Mouse (Mus musculus) kidney, postnatal 4 days (tissue): ENCODE measurements around the gene Atat1.
A peak's percentile ranks its signal among the peaks of the same experiment; 100 is the strongest.

Experiments
- DNase-seq, 2 experiments: peaks; one replicate each; pipeline ENCODE4 v3.0.0; 2021; ENCODE audit warnings: mixed read lengths in 2 of 2

Atat1 gene

DNA sequence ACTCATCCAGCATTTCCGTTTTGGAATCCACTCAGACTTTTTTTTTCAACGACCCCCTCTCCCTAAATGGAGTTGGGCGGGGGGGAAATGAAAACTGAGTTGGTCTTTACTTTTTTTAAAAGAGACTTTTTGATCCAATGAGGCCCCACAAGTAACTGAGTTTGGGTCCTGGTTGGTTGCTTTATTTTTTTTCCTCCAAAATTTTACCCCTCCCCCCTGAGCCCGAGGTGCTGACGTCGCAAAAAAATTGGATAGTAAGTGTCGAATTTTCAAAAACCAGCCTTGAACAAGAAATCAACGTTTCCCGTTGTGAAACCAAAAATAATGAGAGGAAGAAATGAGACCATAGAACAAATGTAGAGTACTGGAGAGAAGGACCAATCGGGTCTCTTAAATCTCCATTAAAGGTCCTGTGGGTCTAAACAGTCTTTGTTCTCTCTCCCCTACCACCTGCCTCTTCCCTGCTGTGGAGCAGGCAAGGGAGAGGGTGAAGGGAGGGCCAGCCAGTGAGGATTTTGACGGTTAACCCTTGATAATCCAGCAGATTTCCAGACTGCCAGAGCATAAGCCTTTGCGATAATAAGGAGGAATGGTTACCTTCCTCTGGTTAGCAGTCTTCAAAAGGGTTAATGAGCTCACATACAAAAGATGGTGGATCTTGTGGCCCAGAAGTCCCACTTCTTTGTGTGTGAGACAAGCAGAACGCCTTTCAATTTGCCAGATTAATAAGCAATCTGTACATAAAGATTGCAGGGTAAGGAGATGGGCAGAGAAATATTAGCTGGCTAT, 7.8 kb upstream of the Atat1 start:
- peak; percentile 41 to 62 for DNase-seq

DNA sequence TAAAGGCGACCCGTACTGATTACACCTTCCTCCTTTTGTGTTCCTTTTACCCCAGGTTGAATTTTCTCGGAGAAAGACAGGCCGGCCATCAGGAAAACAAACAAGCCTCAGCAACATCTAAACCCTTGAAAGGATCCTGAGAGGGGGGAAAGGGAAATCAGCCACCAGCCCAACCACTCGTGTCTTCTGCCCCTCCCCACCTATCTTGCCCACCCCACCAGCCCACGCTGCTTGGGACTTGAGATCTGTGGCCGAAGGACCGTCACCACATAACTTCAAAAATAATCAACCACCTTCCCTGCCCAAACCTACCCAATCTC, 7.2 kb upstream of the Atat1 start:
- peak; percentile 34 to 61 for DNase-seq

DNA sequence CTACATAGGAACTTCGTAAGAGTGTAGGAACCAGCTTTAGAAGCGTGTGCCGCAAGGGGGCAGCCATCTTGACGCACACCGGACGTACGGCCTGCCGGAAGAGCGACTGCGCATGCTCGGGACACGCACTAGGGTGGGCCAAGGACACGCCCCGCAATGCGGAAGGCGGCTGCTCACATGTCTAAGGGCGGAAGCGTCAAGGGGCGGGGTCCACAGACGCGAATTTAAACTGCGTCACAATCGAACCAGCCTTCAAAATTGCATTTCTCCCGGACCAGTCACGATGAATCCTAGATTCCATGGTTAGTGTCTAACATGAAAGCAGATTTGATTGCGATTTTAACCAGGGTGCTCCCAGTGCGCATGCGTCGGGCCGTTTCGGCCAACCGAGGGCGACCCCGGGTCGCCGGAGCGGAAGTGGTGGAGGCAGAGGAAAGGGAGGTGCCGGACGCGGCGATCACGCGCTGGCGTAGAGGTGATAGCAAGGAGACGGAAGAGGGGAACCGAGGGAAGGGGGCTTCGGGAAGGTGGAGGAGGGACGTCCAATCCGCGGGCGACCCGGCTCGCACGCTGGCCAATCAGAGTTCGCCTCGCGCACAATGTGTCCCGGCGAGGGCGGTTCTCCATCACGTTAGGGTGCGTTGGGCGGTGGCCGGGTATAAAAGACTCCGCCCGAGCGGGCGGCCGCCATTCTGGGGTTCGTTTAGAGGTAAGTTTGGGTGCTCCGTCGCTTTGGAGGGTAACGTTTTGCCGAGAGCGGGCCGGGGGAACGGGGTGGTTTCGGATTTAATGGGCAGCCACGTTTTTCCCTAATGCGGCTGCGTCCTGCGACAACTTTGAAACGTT, 6.6 kb upstream of the Atat1 start, which contains the start of the genes Mrps18b and Ppp1r10:
TSS of gene Mrps18b (minus strand) at position 93 of the 846 bp plus-strand sequence.
TSS of gene Ppp1r10 (plus strand) at position 138 of the 846 bp plus-strand sequence.
- DNase-seq = peak; percentile 98 to 99

DNA sequence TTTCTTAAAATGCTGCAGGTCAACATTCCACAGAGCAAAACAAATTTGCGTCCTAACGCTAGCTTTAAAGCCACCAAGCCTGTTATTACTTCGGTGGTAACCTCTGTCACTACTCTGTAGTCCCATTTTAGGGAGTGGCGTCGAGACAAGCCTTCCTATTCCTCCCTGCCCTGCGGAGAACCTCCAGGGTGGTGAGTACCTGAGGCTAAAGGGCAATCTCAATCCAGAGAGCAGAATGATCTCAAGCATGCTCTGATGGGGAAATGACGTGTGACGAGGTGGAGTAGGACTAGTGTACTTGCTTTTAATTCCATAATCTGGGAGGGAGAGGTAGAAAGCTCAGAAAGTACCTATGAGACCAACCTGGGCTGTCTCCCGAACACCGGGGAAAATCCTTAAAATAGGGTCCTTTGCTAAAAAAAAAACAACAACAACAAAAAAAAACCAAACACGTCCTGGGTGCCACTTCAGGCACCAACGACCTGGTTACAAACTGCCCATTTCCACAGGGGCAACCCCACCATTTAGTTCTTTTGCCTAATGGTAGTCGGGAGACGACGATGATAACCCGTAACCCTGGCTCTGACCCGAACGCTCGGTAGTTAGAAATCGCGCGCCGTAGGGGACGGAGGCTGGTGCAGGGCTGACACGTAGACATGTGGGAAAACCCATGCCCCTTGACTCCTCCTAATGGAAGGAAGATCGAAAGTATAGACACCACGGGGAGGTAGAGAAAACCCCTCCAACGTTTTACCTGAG, 5.8 kb upstream of the Atat1 start:
- DNase-seq = peak in 1 of 2 experiments; percentile 37

DNA sequence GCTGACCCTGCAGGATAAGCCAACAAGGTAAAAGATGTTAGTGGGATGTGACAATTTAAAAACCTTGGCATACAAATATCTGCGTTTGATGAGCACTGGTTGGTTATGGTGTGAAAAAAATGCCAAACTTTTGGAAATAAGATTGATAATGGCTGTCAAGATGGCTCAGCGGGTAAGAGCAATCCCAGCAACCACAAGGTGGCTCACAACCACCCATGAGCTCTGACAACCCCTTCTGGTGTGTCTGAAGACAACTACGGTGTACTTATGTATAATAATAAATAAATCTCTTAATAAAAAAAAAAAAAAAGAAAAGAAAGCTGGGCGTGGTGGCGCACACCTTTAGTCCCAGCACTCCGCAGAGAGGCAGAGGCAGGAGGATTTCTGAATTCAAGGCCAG, 5.1 kb upstream of the Atat1 start:
- no peak for DNase-seq

DNA sequence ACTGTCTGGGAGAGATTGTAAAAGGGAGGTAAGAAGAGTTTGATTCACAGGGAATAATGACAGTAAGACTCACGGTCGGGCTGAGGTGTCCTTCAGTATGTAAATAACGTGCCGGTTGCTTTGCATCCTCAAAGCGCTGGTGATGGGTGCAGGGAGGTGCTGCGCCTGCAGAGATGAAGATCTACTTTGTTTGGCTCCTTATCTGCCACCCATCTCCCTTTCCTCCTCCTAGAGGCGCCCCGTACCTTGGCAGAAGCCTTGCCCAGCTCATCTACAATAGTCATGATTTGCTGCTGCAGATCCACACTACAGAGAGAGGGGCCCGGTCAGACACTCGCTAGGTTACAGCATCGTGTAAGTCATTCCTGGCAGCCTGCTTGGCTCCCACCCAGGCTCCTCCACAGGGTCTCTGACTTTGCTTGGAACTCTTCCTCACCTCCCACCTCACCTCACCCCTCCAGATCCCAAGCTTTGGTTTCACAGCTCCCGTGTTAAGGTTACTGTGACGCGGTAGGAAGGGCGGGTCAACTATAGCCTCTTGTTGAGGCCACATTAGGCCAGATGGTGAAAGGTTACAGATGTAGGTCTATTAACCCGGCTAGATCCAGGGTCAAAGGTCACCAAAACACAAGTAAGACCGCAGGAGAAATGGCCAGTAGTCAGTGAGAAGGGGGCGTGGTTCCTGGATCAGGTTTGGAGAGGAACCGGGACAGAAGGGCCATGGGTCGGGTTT, 523 bp downstream of the Atat1 start:
- no peak for DNase-seq

DNA sequence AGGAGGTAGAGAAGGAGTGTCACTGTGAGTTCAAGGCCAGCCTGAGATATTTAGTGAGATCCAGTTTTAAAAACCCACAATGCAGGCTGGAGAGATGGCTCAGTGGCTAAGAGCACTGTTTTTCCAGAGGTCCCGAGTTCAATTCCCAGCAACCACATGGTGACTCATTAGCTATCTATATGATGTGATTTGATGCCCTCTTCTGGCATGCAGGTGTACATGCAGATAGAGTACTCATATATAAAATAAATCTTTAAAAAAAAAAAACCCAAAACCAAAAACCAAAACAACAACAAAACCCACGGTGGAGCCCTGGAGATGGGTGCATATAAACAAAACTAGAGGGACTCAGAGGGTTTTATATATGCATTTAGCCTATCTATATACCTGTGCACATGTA, 2.3 kb downstream of the Atat1 start:
- no peak for DNase-seq

DNA sequence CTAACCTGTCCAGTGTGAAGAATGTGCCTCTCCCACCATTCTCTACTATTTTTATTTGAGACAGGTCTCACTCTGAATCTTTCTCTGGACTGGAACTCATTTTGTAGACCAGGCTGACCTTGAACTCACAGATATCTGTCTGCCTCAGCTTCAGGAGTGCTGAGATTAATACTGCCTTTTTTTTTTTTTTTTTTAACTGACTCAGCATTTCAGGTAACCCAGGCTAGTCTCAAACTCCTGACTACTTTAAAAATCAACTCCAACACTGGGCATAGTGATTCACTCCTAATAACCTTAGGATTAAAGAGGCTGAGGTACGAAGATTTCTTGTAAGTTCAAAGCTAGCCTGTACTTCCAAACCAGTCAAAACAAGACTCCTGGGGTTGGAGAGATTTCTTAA, 4.3 kb downstream of the Atat1 start:
- DNase-seq = no peak

DNA sequence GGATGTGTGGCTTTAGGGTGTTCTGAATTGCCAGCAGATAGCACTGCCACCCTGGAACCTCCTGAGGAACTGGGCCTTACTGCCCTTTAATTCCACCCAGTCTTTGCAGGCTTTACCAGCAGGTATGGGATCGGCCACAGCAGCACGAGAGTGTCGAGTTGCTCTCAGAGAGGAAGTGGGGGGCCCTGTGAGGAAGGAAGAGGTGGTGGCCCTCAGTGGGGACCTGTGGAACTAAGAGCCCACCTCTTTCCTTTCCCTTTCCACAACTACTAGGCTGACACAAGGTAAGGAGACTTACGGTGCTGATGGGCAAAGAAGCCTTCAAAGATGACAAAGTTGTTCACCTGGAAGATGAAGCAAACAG, 5.9 kb downstream of the Atat1 start:
- no peak for DNase-seq

DNA sequence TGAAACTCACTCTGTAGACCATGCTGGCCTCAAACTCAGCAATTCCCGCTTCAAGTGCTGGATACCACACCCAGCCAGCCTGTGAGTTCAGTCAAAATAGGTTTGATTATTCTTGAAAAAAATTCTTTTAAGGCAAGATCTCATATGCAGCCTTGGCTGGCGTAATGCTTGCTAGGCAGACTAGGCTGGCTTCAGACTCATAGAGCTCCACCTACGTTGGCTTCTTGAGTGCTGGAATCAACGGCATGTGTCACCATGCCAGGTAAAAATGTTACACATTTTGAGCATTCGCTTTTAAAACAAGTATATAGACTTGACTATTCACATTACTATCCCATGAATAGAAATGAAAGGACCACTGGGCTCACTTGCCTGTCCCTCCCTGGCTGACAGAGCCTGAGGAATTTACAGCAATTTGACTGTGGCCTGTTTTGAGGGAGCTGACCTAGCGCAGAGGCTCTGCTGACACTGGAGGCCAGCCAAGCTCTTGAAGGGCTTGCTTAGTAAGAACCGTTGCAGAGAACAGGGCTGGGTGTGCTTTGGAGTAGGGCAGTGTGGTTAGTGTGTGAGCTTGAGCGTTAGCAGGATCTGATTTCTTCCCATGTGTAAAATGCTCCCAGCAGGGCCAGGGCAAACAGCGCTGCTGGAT, 6.4 kb downstream of the Atat1 start:
- peak; percentile 62 to 74 for DNase-seq

DNA sequence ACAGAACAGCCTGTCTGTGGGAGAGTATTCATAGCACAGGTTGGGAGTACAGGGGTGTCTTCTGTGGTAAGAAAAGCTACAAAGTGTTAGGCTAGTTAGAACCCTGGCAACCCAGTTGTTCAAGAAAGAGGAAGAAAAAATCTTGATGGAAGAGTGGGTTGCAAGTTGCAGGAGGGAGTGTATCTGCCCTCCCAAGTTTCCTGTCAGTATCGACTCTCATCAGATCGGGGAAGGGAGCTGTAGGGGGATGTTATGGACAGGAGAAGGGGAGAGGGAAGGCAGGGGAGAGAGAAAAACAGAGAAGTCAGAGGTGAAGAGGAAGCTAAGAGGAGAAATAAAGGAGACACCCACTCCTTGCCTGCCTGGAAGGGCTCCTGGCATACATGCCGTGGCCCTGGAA, 9.2 kb downstream of the Atat1 start:
- DNase-seq = no peak

DNA sequence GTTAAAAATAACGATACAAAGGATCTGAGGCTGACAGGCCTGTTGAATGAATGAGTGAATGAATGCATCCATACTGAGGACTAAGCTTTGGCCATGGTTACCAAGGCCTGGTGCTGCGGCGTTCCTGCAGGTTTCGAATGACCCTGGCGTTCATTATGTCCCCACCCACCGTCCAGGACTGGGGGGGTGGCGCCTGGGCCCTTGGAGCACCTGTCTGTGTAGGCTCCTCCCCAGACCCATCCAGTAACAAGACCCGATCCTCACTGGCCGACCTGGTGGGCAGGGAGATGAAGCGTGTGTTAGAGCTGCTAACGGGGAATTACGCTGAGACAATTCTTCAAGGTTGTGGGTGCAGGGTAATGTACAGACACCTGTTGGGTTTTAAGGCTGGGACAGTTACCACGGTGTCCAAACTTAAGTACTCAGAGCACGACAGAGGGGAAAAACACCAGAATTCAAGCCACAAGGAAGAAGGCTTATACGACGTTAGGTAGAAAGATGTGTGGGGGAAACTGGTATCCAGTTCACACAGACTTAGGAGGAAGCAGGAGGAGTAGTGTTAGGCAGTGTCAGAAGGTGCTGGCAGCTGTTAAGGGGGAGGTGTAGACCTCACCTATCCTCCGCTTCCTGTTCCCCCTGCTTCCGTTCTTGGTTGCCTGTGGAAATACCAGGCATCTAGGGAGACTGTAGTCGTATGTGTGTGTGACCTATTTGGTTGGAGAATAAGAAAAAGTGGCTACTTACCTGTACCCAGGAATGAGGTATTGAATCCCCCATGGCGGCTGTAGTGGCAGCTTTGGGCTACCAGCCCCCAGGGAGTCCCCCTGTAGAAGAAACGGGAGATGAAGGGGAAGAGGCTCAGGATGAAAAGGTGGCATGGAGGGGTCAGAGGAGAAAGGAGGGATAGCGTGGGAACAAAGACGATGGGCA, 12.0 kb downstream of the Atat1 start:
- DNase-seq = peak; percentile 40 to 56

DNA sequence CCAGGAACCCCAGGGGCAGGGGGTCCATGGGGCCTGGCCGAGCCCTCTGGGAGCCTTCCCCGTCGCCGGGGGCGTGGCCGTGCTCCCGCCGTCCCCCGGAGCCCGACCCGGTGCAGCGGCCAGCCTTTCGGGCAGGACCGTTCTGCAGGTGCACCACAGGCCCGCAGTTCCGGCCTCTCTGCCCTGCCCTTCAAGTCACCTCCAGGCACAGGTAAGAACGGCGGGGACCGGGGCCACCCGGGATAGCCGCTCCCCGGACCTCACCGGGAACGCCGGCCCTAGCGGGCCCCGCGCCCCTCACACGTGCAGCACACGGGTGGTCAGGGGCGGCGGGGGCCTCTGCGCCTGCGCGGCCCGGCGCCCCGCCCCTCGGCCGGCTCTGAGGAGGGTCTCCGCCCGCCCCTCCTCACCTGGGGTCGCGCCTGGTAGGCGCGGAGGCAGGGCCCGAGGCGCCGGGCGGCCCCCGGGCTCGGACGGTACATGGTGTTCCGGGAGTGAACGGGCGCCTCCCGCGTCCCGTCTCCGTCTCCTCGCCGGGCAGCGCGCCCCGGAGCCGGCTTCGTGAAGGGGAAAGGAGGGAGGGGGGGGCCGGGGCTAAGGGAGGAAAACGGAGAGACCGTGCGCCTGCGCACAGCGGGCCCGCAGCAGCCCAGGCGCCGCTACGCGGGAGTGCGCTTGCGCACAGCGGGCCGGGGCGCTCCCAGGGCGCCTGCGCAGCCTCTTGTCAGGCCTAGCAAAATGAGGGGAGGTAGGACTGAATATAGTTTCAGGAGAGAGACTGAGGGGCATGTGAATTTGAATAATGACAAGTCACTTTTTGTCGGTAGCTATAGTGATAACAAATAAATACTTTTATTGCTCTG, 12.9 kb downstream of the Atat1 start, which contains the start of gene 2310061I04Rik:
TSS of gene 2310061I04Rik (minus strand) at position 651 of the 863 bp plus-strand sequence.
- peak; percentile 92 to 95 for DNase-seq

DNA sequence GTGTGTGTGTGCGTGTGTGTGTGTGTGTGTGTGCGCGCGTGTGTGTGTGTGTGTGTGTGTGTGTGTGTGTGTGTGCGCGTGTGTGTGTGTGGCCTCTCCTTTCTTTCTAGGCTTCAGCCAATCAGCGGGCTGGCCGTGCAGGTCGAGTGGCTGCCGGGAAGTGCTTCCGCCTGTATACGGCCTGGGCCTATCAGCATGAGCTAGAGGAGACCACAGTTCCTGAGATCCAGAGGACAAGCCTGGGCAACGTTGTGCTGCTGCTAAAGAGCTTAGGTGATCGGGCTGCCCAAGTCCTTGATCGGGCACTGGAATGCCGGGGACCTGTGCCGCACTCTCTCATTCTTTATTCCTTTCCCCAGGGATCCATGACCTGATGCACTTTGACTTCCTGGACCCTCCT, 22.1 kb downstream of the Atat1 start:
- DNase-seq = no peak

DNA sequence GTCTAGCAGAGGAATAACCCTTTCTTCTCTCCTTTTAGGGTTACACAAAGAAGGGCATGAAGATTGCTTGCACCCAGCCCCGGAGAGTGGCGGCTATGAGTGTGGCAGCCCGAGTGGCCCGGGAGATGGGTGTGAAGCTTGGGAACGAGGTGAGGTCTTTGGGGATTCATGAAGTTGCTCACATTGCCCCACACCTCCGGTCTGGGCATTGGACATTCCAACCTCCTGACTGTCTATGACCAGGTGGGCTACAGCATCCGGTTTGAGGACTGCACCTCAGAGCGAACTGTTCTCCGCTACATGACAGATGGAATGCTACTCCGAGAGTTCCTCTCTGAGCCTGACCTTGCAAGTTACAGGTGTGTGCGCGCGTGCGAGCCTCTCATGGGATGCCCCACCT, 26.1 kb downstream of the Atat1 start:
- no peak for DNase-seq

DNA sequence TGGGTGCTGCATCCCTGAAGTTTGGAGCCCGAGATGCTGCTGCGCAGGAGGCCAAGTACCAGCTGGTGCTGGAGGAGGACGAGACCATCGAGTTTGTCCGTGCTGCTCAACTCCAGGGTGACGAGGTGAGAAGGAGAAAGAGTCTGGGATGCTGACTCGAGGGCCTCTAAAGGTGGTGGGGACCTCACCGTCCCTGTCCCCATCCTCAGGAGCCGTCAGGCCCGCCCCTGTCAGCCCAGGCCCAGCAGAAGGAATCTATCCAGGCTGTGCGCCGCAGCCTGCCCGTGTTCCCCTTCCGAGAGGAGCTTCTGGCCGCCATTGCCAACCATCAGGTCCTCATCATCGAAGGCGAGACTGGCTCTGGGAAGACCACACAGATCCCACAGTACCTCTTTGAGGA, 27.0 kb downstream of the Atat1 start:
- no peak for DNase-seq

DNA sequence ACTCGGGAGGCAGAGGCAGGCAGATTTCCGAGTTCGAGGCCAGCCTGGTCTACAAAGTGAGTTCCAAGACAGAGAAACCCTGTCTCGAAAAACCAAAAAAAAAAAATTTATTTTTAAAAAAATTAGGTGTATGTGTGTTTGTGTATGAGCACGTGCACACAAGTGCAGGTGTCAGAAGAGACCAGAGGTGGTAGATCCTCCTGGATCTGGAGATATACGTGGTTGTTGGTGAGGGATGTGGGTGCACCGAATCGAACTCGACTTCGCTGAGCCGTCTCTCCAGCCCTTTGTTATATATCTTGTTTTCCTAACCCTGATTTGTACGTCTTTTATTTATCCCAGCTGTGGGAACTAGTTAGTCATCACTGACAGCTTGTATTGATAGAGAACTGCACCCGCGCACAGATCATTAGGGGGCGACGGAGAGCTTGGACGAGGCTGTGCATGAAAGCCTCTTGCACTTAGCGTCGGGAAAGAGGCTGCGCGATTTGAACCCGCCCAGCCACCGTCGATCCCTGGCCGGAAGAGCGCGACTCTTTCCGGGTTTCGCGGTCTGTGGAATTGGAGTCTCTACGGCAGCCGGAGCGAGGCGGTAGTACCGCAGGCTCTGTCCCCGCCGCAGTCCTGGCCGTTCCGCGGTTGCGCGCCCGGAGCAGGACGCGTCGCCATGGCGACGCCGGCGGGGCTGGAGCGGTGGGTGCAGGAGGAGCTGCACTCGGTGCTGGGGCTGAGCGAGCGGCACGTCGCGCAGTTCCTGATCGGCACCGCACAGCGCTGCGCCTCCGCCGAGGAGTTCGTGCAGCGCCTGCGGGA, 30.4 kb downstream of the Atat1 start, which contains the start of gene Dhx16:
TSS of gene Dhx16 (plus strand) at position 575 of the 813 bp plus-strand sequence.
- DNase-seq = peak; percentile 98

DNA sequence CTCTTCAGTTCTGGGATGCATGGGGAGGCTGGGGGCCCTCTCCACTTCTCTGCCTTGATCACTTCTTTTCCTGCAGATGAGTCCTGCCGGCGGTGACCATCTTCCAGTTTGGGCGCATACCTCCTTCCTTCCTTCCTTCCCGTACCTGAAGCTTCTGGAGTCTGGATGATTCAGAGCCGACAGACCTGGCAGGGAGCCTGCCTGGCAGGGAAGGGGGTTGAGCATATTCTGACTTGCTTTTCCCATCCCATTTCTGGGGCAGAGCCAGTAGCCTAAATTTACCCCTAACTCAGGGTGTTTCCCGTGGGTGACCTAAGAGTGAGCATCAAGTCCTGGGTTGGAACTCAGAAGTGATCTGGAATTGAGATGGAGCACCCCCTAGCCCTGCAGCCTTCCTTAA, 35.2 kb downstream of the Atat1 start:
- DNase-seq = peak in 1 of 2 experiments; percentile 35
